Mouse (Mus musculus) heart, postnatal 25 days (tissue): Measurements from ENCODE around the gene Hoxb7. TPM values are rescaled to one million over a fixed set of nuclear protein-coding genes. Genes with fewer than 3 reads are reported as not detected.

Source experiments
- DNase-seq: peaks from one replicate; pipeline ENCODE4 v3.0.0; 2022; ENCODE audit warnings: low spot score
- intact Hi-C: fragments of 180-260 bp; cut with DNase I; formaldehyde crosslinking; loops from one replicate; pipeline ENCODE4 v1.15.1; 2025
- total RNA-seq, 2 experiments: library from RNA; stranded (reverse); gene quantifications; 2 replicates each; pipeline ENCODE4 v1.2.3; 2021

The Hoxb7 gene
- total RNA-seq, 2 experiments from 2014 or later: not detected

- intact Hi-C loops: no loop called here
- DNase-seq: no peak
These were observed 11.0 kb downstream of the Hoxb7 start for GRCm38 (mm10) chr11:96297428-96297827.

- intact Hi-C loops: no loop called here
These were observed 11.7 kb downstream of the Hoxb7 start for GRCm38 (mm10) chr11:96297968-96298635.

GRCm38 (mm10) chr11:96298895-96299667, 12.7 kb downstream of the Hoxb7 start:
- intact Hi-C loops: no loop called here
- no peak for DNase-seq

More at GRCm38 (mm10) chr11:96297968-96298635, 11.7 kb downstream of the Hoxb7 start:
- no peak for DNase-seq

GRCm38 (mm10) chr11:96299781-96300180, 13.4 kb downstream of the Hoxb7 start:
- intact Hi-C loops: loop anchor here (5.0 kb wide), 2 partner anchors 238 to 253 kb away; no protein-coding TSS in a partner anchor
- DNase-seq: no peak

GRCm38 (mm10) chr11:96300354-96301063, 14.1 kb downstream of the Hoxb7 start:
- intact Hi-C loops: loop anchor here (5.0 kb wide), 2 partner anchors 237 to 252 kb away; no protein-coding TSS in a partner anchor
- DNase-seq: no peak

- no peak for DNase-seq
- intact Hi-C loops: loop anchor here (5.0 kb wide), 2 partner anchors 236 to 251 kb away; no protein-coding TSS in a partner anchor
These were observed 14.6 kb downstream of the Hoxb7 start for GRCm38 (mm10) chr11:96301064-96301431.

- no peak for DNase-seq
- intact Hi-C loops: loop anchor here (2.0 to 5.0 kb wide), 3 partner anchors 105 to 250 kb away; no protein-coding TSS in a partner anchor
These were observed 15.4 kb downstream of the Hoxb7 start for GRCm38 (mm10) chr11:96301837-96302236.

- DNase-seq: no peak
- intact Hi-C loops: loop anchor here (2.0 to 5.0 kb wide), 3 partner anchors 104 to 250 kb away; no protein-coding TSS in a partner anchor
These were observed 16.1 kb downstream of the Hoxb7 start for GRCm38 (mm10) chr11:96302381-96303150.

GRCm38 (mm10) chr11:96303151-96304099, 17.0 kb downstream of the Hoxb7 start, which contains the start of gene Hoxb5:
Gene Hoxb5, plus strand, starts transcription at chr11:96303336.
- intact Hi-C loops: loop anchor here (2.0 to 5.0 kb wide), 3 partner anchors 103 to 249 kb away; no protein-coding TSS in a partner anchor
- no peak for DNase-seq

- intact Hi-C loops: loop anchor here (5.0 kb wide), 2 partner anchors 233 to 248 kb away; no protein-coding TSS in a partner anchor
These were observed 18.2 kb downstream of the Hoxb7 start for GRCm38 (mm10) chr11:96304381-96305195.

GRCm38 (mm10) chr11:96305505-96306182, 19.2 kb downstream of the Hoxb7 start:
- intact Hi-C loops: no loop called here

More at GRCm38 (mm10) chr11:96304381-96305195, 18.2 kb downstream of the Hoxb7 start:
- no peak for DNase-seq

GRCm38 (mm10) chr11:96306183-96306907, 19.9 kb downstream of the Hoxb7 start:
- intact Hi-C loops: no loop called here
- no peak for DNase-seq

More at GRCm38 (mm10) chr11:96305505-96306182, 19.2 kb downstream of the Hoxb7 start:
- DNase-seq: no peak

GRCm38 (mm10) chr11:96306908-96307269, 20.5 kb downstream of the Hoxb7 start:
- intact Hi-C loops: no loop called here
- no peak for DNase-seq

- intact Hi-C loops: no loop called here
- DNase-seq: no peak
These were observed 22.3 kb downstream of the Hoxb7 start for GRCm38 (mm10) chr11:96308763-96309162.

- intact Hi-C loops: no loop called here
- no peak for DNase-seq
These were observed 22.9 kb downstream of the Hoxb7 start for GRCm38 (mm10) chr11:96309288-96309687.
